Mouse (Mus musculus) cerebellum, adult 2 months (tissue): ENCODE measurements at regions not wholly inside any gene's neighbourhood (a gene's known extent, or its start where the extent isn't known, plus 50 kb on each side); places are given as distances from the start of the nearest gene placed in this dataset.

Experiments
- CTCF ChIP-seq: fragments of 200-500 bp; IDR thresholded peaks from 2 replicates; pipeline ENCODE4 v1.5.1; 2011; ENCODE audit warnings: low read depth, mild to moderate bottlenecking, control low read depth, low read length, moderate library complexity, borderline replicate concordance; ENCODE audit not compliant: insufficient read depth
- POLR2A ChIP-seq: fragments of 200-500 bp; IDR thresholded peaks from 2 replicates; pipeline ENCODE4 v1.6.1; 2011; ENCODE audit warnings: low read length, control low read depth, borderline replicate concordance; ENCODE audit not compliant: insufficient read depth

- TF ChIP-seq POLR2A: no peak
- TF ChIP-seq CTCF: no peak
Measured at GRCm38 (mm10) chr9:85449493-85449892, 122.3 kb upstream of the Tent5a start.
